Mouse (Mus musculus) E14TG2a.4 (cell line): ENCODE results near the gene Csmd2.

Experiments used
- H3K27me3 ChIP-seq: 2 replicates; pipeline ENCODE4 v1.6.1; 2014; ENCODE audit warnings: low read length, control low read depth; ENCODE audit not compliant: insufficient read depth
- H3K36me3 ChIP-seq: 2 replicates; pipeline ENCODE4 v1.6.1; 2014; ENCODE audit warnings: low read length, control low read depth; ENCODE audit not compliant: insufficient read depth
- H3K4me1 ChIP-seq: replicated peaks from 2 replicates; pipeline ENCODE4 v1.6.1; 2014; ENCODE audit warnings: low read depth, low read length, control low read depth
- H3K4me3 ChIP-seq: replicated peaks from 2 replicates; pipeline ENCODE4 v1.5.1; 2014; ENCODE audit warnings: mild to moderate bottlenecking, low read length
- H3K9me3 ChIP-seq: 2 replicates; pipeline ENCODE4 v1.6.1; 2014; ENCODE audit warnings: low read length, control low read depth
- CTCF ChIP-seq: conservative IDR thresholded peaks from 2 replicates; pipeline ENCODE4 v1.5.1; 2014; ENCODE audit warnings: low read length
- NANOG ChIP-seq: IDR thresholded peaks from 2 replicates; pipeline ENCODE4 v1.6.1; 2014; ENCODE audit warnings: borderline replicate concordance, low read length, mixed read lengths
- POU5F1 ChIP-seq: IDR thresholded peaks from 2 replicates; pipeline ENCODE4 v1.6.1; 2014; ENCODE audit warnings: low read length, borderline replicate concordance

The Csmd2 gene

DNA sequence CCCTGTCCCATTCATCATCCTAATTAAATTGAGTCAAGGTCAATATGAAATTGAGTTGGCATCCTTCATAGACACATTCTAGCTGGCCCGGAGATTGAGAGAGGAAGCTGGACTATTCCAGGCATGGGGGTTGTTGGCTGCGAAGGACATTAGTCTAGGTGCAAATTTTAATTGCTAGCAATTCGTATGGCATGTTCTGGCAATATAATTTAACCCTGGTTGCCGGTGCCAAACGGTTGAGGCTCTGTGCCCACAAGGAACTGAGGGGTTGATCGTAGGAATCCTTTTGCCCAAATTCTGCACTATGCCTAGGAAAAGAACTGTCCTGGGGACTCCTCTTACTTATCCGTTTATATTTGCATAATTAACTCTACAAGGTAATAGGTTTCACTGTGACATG lies 496.2 kb downstream of the Csmd2 start:
- no peak for TF ChIP-seq NANOG
- TF ChIP-seq CTCF, result no peak
- TF ChIP-seq POU5F1, result no peak
- Histone ChIP-seq H3K27me3 (no peaks in the 10 kb centered on the region), H3K9me3 (no peaks in the 10 kb centered on the region), H3K36me3 (no peaks in the 10 kb centered on the region), H3K4me1 (no peaks in the 10 kb centered on the region), H3K4me3 (no peak overlapping the region)

DNA sequence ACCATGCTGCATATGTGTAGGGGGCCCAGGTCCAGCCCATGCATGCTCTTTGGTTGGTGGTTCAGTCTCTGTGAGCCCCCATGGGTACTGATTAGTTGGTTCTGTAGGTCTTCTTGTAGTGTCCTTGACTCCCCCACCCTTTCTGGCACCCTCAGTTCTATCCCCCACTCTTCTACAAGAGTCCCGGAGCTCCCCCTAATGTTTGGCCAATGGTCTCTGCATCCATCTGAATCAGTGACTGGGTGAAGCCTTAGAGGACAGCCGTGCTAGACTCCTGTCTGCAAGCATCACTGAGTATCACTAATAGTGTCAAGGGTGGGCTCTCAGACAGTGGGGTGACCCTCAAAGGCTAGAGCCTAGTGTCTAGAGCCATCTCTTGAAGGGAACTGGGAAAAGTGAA lies 497.0 kb downstream of the Csmd2 start:
- H3K4me3 ChIP-seq, result no peak overlapping the region

DNA sequence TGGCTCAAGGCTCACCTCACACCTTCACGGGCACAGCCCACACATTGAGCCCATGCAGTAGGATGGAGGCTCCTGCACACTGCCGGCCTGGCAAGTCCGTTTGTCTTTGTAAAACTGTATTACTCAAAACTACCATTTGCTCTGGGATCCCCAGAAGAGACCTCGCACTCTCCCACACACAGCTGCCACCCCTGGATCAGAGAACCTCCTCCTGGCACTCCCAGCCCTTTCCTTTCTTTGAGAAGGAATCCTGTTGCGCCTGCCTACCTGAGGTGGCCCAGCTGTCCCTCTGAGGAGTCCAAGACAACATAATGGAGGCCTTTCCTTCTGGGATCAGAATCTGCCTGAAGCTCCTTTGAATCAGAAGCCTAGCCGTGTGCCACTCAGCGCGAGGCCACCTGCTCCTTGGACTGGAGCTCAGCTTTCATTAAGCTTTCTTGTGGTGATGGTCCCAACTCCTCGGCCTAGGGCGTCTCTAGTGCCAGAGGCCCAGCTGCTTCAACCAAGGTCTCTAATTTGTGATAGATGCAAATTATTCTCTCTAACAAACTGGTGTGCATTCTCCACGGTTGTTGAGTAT lies 502.0 kb downstream of the Csmd2 start:
- no peak overlapping the region for H3K4me3 ChIP-seq
- H3K9me3 ChIP-seq, result no peaks in the 10 kb centered on the region
- TF ChIP-seq NANOG (no peak), POU5F1 (no peak), CTCF (no peak)
- no peaks in the 10 kb centered on the region for H3K36me3 ChIP-seq
- H3K4me1 ChIP-seq, result no peaks in the 10 kb centered on the region
- H3K27me3 ChIP-seq, result 0 out of 2 replicates have a peak, but pooled peaks cover 1% of the 10 kb centered on the region

More for the DNA sequence above, 497.0 kb downstream of the Csmd2 start:
- Histone ChIP-seq H3K9me3 (no peaks in the 10 kb centered on the region), H3K27me3 (no peaks in the 10 kb centered on the region), H3K4me1 (no peaks in the 10 kb centered on the region), H3K36me3 (no peaks in the 10 kb centered on the region)
- TF ChIP-seq NANOG (no peak), CTCF (no peak), POU5F1 (no peak)

DNA sequence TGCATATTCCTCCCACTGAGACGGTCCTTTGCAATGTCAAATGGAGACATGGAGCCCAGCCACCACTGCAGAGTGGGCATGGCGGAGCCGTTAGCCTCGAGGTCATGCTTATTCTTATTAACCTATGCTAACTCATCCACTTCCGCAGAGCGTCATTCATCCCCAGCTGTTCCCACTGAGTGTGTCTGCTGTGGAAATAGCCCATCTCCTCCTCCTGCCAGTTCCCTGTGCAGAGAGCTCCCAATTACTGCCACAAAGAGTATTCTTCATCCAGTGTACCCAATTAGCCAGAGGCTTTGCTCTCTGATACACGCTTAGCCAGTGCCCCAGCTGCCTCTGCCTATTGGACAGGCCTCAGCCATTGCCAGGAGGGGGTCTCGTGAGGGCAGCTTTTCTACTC lies 504.4 kb downstream of the Csmd2 start:
- Histone ChIP-seq H3K9me3 (no peaks in the 10 kb centered on the region), H3K4me1 (no peaks in the 10 kb centered on the region), H3K27me3 (0 out of 2 replicates have a peak, but pooled peaks cover 2% of the 10 kb centered on the region), H3K36me3 (no peaks in the 10 kb centered on the region), H3K4me3 (no peak overlapping the region)
- TF ChIP-seq POU5F1 (no peak), NANOG (no peak), CTCF (no peak)

DNA sequence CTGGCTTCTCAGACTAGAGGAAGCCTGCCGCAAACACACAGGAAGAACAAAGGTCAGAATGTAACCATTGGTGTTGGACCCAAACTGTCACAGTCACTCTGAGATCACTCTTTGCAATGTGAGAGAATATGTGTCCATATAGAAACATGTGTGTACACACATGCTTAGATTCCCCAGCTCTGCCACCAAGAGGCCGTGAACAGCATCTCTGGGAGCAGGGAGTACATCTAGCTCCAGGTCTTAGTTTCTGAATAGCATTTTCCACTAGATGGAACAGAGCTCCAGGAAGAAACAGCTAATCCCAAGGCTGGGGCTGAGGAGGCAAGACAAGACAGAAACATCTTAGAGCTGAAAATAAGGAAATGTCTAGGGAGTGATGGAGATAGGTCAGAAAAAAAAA lies 512.3 kb downstream of the Csmd2 start:
- TF ChIP-seq POU5F1 (no peak), NANOG (no peak), CTCF (no peak)
- H3K9me3 ChIP-seq, result peaks cover 4% of the 10 kb centered on the region; the same call in 1 of the 2 replicates
- no peaks in the 10 kb centered on the region for H3K36me3 ChIP-seq

DNA sequence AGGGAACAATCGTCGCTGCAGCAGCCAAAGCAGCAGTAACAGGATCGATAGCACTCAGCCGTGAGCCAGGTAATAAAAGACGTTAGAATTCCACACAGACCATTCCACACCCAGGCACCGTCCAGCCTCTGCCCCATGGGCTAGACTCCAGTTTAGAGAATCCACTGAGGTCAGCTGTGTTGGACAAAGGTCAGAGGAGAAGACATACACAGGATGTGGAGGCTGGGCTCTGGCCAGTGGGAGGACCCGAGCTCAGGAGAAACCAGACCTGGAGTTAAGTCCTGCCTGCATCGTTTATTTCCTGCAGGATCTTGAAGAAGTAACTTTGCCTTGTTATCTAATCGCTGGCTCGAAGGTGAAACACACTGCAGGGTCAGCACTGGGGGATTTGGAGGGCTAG lies 519.2 kb downstream of the Csmd2 start:
- Histone ChIP-seq H3K4me3 (no peak overlapping the region), H3K4me1 (no peaks in the 10 kb centered on the region), H3K27me3 (no peaks in the 10 kb centered on the region), H3K36me3 (no peaks in the 10 kb centered on the region), H3K9me3 (no peaks in the 10 kb centered on the region)
- TF ChIP-seq NANOG (no peak), POU5F1 (no peak), CTCF (no peak)

More for the DNA sequence above, 512.3 kb downstream of the Csmd2 start:
- H3K27me3 ChIP-seq, result no peaks in the 10 kb centered on the region
- H3K4me3 ChIP-seq, result no peak overlapping the region
- no peaks in the 10 kb centered on the region for H3K4me1 ChIP-seq

DNA sequence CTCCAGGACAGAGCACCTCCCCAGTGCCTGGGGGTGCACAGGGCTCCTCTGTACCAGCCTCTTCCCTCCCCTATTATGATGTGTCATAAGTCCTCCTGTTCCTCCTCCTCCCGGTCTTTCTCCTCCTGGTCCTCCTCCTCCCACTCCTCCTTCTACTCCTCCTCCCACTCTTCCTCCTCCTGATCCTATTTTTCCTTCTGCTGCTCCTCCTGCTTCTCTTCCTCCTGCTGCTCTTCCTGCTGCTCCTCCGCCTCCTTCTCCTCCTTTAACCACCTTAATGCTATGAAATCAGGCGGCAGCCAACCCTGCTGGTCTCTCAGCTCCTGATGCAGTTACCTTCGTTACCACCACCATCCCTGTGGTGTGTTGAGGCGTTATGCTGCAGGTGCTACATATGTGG lies 522.2 kb downstream of the Csmd2 start:
- no peaks in the 10 kb centered on the region for H3K4me1 ChIP-seq
- no peaks in the 10 kb centered on the region for H3K36me3 ChIP-seq
- TF ChIP-seq NANOG (no peak), POU5F1 (no peak), CTCF (no peak)
- no peaks in the 10 kb centered on the region for H3K9me3 ChIP-seq
- no peaks in the 10 kb centered on the region for H3K27me3 ChIP-seq
- no peak overlapping the region for H3K4me3 ChIP-seq

DNA sequence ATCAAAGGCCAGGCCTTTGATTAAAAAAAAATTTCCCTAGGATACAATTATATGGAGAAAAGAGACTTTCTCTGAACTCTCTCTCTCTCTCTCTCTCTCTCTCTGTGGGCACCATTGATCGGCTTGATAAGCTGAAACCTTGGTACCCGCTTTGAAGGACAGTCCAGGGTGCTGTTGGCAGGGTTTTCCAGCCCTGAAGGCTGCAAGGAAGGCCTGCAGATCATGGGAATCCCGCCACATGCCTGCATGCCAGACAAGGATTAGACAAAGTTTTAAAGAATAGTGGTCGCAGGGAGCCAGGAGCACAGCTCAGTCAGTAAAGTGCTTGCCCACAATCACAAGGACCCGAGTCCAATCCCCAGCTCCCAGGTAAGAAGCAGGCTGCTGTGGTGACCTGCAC lies 526.8 kb downstream of the Csmd2 start:
- Histone ChIP-seq H3K27me3 (no peaks in the 10 kb centered on the region; the same call in 1 of the 2 replicates), H3K4me3 (no peak overlapping the region), H3K9me3 (no peaks in the 10 kb centered on the region), H3K36me3 (no peaks in the 10 kb centered on the region), H3K4me1 (no peaks in the 10 kb centered on the region)
- TF ChIP-seq CTCF, result no peak
- TF ChIP-seq POU5F1, result no peak
- no peak for TF ChIP-seq NANOG

DNA sequence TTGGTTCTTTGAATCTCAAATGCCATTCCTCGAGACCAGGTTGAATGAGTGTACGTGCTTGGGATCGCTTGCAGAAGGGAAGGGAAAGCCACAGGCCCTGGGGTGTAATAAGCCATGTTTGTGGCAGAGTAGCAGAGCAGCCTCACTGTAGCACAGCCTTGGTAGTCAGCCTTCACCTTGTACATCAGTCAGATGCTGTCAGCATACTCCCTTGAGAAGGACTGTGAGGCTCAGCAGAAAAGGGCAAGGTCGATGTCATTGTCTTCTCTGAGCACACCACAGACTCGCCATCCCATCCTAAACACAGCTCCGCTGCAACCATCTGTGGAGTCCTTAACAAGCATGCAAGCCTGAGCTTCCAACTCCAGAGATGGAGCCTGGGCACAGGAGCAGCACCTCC lies 533.6 kb downstream of the Csmd2 start:
- Histone ChIP-seq H3K9me3 (no peaks in the 10 kb centered on the region), H3K36me3 (no peaks in the 10 kb centered on the region), H3K27me3 (no peaks in the 10 kb centered on the region; the same call in 1 of the 2 replicates), H3K4me1 (no peaks in the 10 kb centered on the region), H3K4me3 (no peak overlapping the region)
- TF ChIP-seq NANOG, result no peak
- TF ChIP-seq CTCF, result no peak
- TF ChIP-seq POU5F1, result no peak
